Mouse (Mus musculus) stomach, postnatal 0 days (tissue): ENCODE measurements around the gene Amigo2. TPM values are rescaled to one million over a fixed set of nuclear protein-coding genes. Genes with fewer than 3 reads are reported as not detected.

Experiments used
- ATAC-seq: fragments of 200-750 bp; cut with Nextera tagmentation; 2 replicates; pipeline ENCODE4 v1.8.0; 2017; ENCODE audit not compliant: low FRiP score, low TSS enrichment
- DNase-seq: peaks from one replicate; pipeline ENCODE4 v3.0.0-alpha.2; 2016; ENCODE audit warnings: low spot score
- H3K27ac ChIP-seq: fragments of 300-500 bp; sonication (generic); replicated peaks from 2 replicates; pipeline ENCODE4 v1.5.1; 2014; ENCODE audit warnings: mild to moderate bottlenecking, control low read depth
- H3K27me3 ChIP-seq: fragments of 300-500 bp; sonication (generic); 2 replicates; pipeline ENCODE4 v1.6.1; 2014; ENCODE audit warnings: low read length; ENCODE audit not compliant: control insufficient read depth, insufficient read depth
- H3K36me3 ChIP-seq: fragments of 300-500 bp; sonication (generic); 2 replicates; pipeline ENCODE4 v1.6.1; 2014; ENCODE audit warnings: low read length, mixed read lengths; ENCODE audit not compliant: control insufficient read depth, insufficient read depth
- H3K4me1 ChIP-seq: fragments of 300-500 bp; sonication (generic); replicated peaks from 2 replicates; pipeline ENCODE4 v1.6.1; 2014; ENCODE audit warnings: antibody characterized with exemption; ENCODE audit not compliant: control insufficient read depth, insufficient read depth
- H3K4me2 ChIP-seq: fragments of 300-500 bp; sonication (generic); replicated peaks from 2 replicates; pipeline ENCODE4 v1.6.1; 2014; ENCODE audit warnings: low read depth, mild to moderate bottlenecking, control low read depth, moderate library complexity
- H3K4me3 ChIP-seq: fragments of 300-500 bp; sonication (generic); 2 replicates; pipeline ENCODE4 v1.5.1; 2014; ENCODE audit warnings: low read depth, low read length, control low read depth
- H3K9ac ChIP-seq: fragments of 300-500 bp; sonication (generic); 2 replicates; pipeline ENCODE4 v1.6.1; 2014; ENCODE audit warnings: mild to moderate bottlenecking, low read length, control low read depth, mixed read lengths
- H3K9me3 ChIP-seq: fragments of 300-500 bp; sonication (generic); 2 replicates; pipeline ENCODE4 v1.6.1; 2016; ENCODE audit warnings: low read length; ENCODE audit not compliant: control insufficient read depth
- CTCF ChIP-seq: IDR thresholded peaks from 2 replicates; pipeline ENCODE4 v1.5.1; 2016; ENCODE audit warnings: antibody characterized with exemption, low read depth, mild to moderate bottlenecking, moderate library complexity
- EP300 ChIP-seq: optimal IDR thresholded peaks from 2 replicates; pipeline ENCODE3; 2016; ENCODE audit warnings: antibody characterized with exemption
- WGBS: fragments of 180-500 bp; shearing (Covaris S2); extraction: QIAGEN DNeasy Blood & Tissue Kit; methylation state at CpG from one replicate; pipeline ENCODE4 v1.1.7; 2014; 5-methylcytosine and 5-hydroxymethylcytosine counted together
- polyA plus RNA-seq: library from polyadenylated mRNA; unstranded; fragments of >200 nt; fragmentation: Nextera tagmentation; extraction: Ambion mirVana; gene quantifications from 2 replicates; pipeline ENCODE4 v1.2.1, GENCODE M21; 2015

The Amigo2 gene
- polyA plus RNA-seq, 1 experiment from 2014 or later: 2.9 TPM

GRCm38 (mm10) chr15:97280776-97281175 lies 33.7 kb upstream of the Amigo2 start:
- no peak overlapping the region for H3K4me2 ChIP-seq
- DNase-seq: no peak
- 60% methylated on average over 9 of the region's 9 CpGs for WGBS
- H3K4me3 ChIP-seq: no peak overlapping the region
- H3K9ac ChIP-seq: no peak overlapping the region
- H3K9me3 ChIP-seq: no peaks in the 10 kb centered on the region
- no peak for ATAC-seq
- H3K27ac ChIP-seq: no peak overlapping the region
- no peaks in the 10 kb centered on the region for H3K27me3 ChIP-seq
- TF ChIP-seq CTCF (no peak), EP300 (no peak)
- no peaks in the 10 kb centered on the region for H3K36me3 ChIP-seq
- no peaks in the 10 kb centered on the region for H3K4me1 ChIP-seq

- no peak for TF ChIP-seq CTCF
- no peak for TF ChIP-seq EP300
- ATAC-seq: no peak
- H3K9ac ChIP-seq: no peak overlapping the region
- no peaks in the 10 kb centered on the region for H3K9me3 ChIP-seq
- H3K4me1 ChIP-seq: no peaks in the 10 kb centered on the region
- no peak overlapping the region for H3K27ac ChIP-seq
- no peak overlapping the region for H3K4me3 ChIP-seq
- no peaks in the 10 kb centered on the region for H3K27me3 ChIP-seq
- no peaks in the 10 kb centered on the region for H3K36me3 ChIP-seq
- DNase-seq: no peak
- 84% methylated on average over 8 of the region's 8 CpGs for WGBS
- H3K4me2 ChIP-seq: no peak overlapping the region
These were observed 33.0 kb upstream of the Amigo2 start for GRCm38 (mm10) chr15:97280131-97280530.

DNA sequence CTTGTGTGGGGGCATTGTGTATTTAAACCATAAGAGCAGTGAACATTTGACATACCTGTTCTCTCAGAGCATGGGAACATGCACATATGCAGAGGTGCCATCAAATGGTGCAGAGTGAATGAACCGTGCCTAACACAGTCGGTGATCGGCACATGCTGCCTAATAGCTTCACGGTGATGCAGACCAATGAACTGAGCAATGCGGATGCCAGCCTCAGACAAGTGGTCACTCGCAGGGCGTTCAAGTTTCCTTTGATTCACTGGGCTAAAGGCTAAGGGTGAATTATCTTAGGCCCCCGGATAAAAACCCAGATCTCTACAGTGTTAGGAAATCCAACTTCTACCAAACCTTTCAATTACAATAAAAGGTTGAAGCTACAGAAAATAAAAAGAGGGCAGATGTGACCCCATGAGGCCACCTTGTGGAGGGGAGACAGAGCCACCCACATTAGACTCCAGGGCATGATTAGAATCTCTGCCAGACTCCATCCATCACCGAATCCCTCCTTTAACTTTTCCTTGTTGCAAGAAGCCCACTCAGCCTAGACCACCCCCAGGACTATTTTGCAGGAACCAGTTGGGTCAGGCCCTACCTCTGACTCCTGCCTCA lies 31.4 kb upstream of the Amigo2 start:
- no peak for DNase-seq
- Histone ChIP-seq H3K9ac (no peak overlapping the region), H3K4me2 (no peak overlapping the region), H3K4me1 (no peaks in the 10 kb centered on the region), H3K9me3 (no peaks in the 10 kb centered on the region), H3K27ac (no peak overlapping the region), H3K36me3 (no peaks in the 10 kb centered on the region), H3K27me3 (no peaks in the 10 kb centered on the region), H3K4me3 (no peak overlapping the region)
- WGBS: 93% methylated on average over 9 of the region's 9 CpGs
- no peak for ATAC-seq
- no peak for TF ChIP-seq EP300
- no peak for TF ChIP-seq CTCF

DNA sequence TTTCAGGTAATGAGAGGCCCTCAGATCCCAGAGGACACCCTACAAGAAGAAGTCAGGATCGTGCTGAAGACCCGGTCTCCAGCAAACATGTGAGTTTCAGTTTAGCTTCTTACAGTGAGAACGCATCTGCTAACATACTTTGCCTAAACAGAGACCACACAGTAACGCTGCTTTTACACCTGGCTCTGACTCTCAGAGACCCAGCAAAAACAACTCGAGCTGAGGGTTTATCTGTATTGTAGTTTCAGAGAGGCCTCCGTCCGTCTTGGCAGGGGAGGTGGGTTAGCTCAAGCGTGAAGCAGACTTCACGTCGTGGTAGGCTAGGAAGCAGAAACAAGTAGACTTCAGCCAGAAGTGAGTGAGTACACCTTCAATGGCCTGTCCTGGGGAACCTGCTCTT lies 30.2 kb upstream of the Amigo2 start:
- Histone ChIP-seq H3K4me3 (no peak overlapping the region), H3K9me3 (no peaks in the 10 kb centered on the region), H3K9ac (no peak overlapping the region), H3K4me1 (no peaks in the 10 kb centered on the region), H3K27ac (no peak overlapping the region), H3K36me3 (no peaks in the 10 kb centered on the region), H3K4me2 (no peak overlapping the region), H3K27me3 (no peaks in the 10 kb centered on the region)
- TF ChIP-seq CTCF (no peak), EP300 (no peak)
- ATAC-seq (no peak), DNase-seq (no peak)
- WGBS: 81% methylated on average over 10 of the region's 10 CpGs

DNA sequence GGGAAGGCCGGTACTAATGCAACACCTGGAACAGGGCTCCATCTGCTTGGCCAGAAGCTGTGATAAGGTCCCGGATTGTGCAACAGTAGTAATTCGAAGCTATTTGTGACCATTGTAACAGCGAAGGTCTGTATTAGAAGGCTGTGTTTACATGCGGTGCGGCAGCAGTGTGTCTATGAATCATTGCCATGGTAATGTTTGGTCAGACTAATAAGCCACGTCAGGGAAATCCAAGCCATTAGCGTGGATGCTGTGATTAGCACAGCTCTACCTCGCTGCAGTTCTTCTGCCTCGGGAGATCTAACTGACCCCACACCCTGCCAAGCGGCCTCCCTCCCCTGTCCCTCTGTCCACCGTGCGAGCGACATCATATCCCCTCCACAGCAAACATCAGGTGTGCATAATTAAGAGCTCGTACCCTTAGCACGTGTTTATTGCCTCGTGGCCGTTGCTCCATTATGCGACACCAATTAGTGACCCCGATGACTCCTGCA lies 29.6 kb upstream of the Amigo2 start:
- no peak overlapping the region for H3K9ac ChIP-seq
- ATAC-seq (peak; percentile 77), DNase-seq (peak; percentile 20)
- no peak overlapping the region for H3K4me3 ChIP-seq
- H3K9me3 ChIP-seq: no peaks in the 10 kb centered on the region
- no peak overlapping the region for H3K4me2 ChIP-seq
- no peaks in the 10 kb centered on the region for H3K4me1 ChIP-seq
- WGBS: 45% methylated on average over 20 of the region's 20 CpGs
- H3K36me3 ChIP-seq: no peaks in the 10 kb centered on the region
- no peaks in the 10 kb centered on the region for H3K27me3 ChIP-seq
- H3K27ac ChIP-seq: no peak overlapping the region
- TF ChIP-seq EP300 (no peak), CTCF (no peak)

GRCm38 (mm10) chr15:97275626-97276395 lies 28.7 kb upstream of the Amigo2 start:
- DNase-seq (peak; percentile 4), ATAC-seq (no peak)
- Histone ChIP-seq H3K4me2 (no peak overlapping the region), H3K9ac (no peak overlapping the region), H3K4me3 (no peak overlapping the region), H3K27ac (no peak overlapping the region), H3K4me1 (no peaks in the 10 kb centered on the region), H3K9me3 (no peaks in the 10 kb centered on the region), H3K27me3 (no peaks in the 10 kb centered on the region), H3K36me3 (no peaks in the 10 kb centered on the region)
- TF ChIP-seq CTCF: no peak
- TF ChIP-seq EP300: no peak
- 85% methylated on average over 12 of the region's 12 CpGs for WGBS
